Mouse (Mus musculus): Measurements from ENCODE around the gene Clec16a.

GRCm38 (mm10) chr16:10672490-10672889, 127.4 kb downstream of the Clec16a start:
- TF ChIP-seq CTCF (conservative IDR thresholded peaks at IDR 0.05; ENCODE audit: low read length) (no peak), POU5F1 (IDR thresholded peaks at IDR 0.05; ENCODE audit: borderline replicate concordance, low read length) (no peak)

Data from E14TG2a.4 (cell line).